Mouse (Mus musculus) cerebellum, adult 2 months (tissue): Measurements from ENCODE around the gene Ror1. TPM values are rescaled to one million over a fixed set of nuclear protein-coding genes. Genes with fewer than 3 reads are reported as not detected.
A peak's percentile ranks its signal among the peaks of the same experiment; 100 is the strongest.

Source experiments
- DNase-seq, 2 experiments: peaks; one replicate each; pipeline ENCODE4 v3.0.0; 2021
- H3K27ac ChIP-seq: fragments of 200-500 bp; 2 replicates; pipeline ENCODE4 v1.5.1; 2012; ENCODE audit warnings: low read length, control low read depth, inconsistent platforms; ENCODE audit not compliant: insufficient read depth
- H3K27me3 ChIP-seq: fragments of 200-500 bp; 2 replicates; pipeline ENCODE4 v1.6.1; 2012; ENCODE audit warnings: inconsistent platforms, mild to moderate bottlenecking, low read length, moderate library complexity; ENCODE audit not compliant: control insufficient read depth, insufficient read depth
- H3K4me1 ChIP-seq: fragments of 200-500 bp; 2 replicates; pipeline ENCODE4 v1.6.1; 2011; ENCODE audit warnings: low read length; ENCODE audit not compliant: control insufficient read depth, insufficient read depth
- H3K4me3 ChIP-seq: fragments of 200-500 bp; replicated peaks from 2 replicates; pipeline ENCODE3; 2011; ENCODE audit warnings: mild to moderate bottlenecking, low read depth, low read length, control low read depth; ENCODE audit not compliant: insufficient read depth
- CTCF ChIP-seq: fragments of 200-500 bp; IDR thresholded peaks from 2 replicates; pipeline ENCODE4 v1.5.1; 2011; ENCODE audit warnings: low read depth, mild to moderate bottlenecking, control low read depth, low read length, moderate library complexity, borderline replicate concordance; ENCODE audit not compliant: insufficient read depth
- POLR2A ChIP-seq: fragments of 200-500 bp; IDR thresholded peaks from 2 replicates; pipeline ENCODE4 v1.6.1; 2011; ENCODE audit warnings: low read length, control low read depth, borderline replicate concordance; ENCODE audit not compliant: insufficient read depth
- WGBS: fragments of 180-500 bp; shearing (Covaris S2); methylation state at CpG from one replicate; pipeline ENCODE4 v1.1.7; 2018; 5-methylcytosine and 5-hydroxymethylcytosine counted together
- polyA plus RNA-seq: library from polyadenylated mRNA; depleted of rRNA; stranded (reverse); fragments of >200 nt; gene quantifications from 2 replicates; pipeline ENCODE4 v1.2.3, GENCODE M21; 2012

Gene Ror1
- polyA plus RNA-seq, 1 experiment = 3.8 TPM

- DNase-seq = no peak
- 94% methylated on average over 9 of the region's 9 CpGs for WGBS
- H3K27me3 ChIP-seq = no peaks in the 10 kb centered on the region
- H3K4me1 ChIP-seq = peaks cover 4% of the 10 kb centered on the region; the same call in 1 of the 2 replicates
- TF ChIP-seq POLR2A (no peak), CTCF (no peak)
- no peak overlapping the region for H3K27ac ChIP-seq
- no peak overlapping the region for H3K4me3 ChIP-seq
Observed at GRCm38 (mm10) chr4:100253401-100253800, 157.8 kb downstream of the Ror1 start.

GRCm38 (mm10) chr4:100253831-100254230, 158.2 kb downstream of the Ror1 start:
- no peak overlapping the region for H3K4me3 ChIP-seq
- WGBS = 88% methylated on average over 7 of the region's 7 CpGs
- no peak overlapping the region for H3K27ac ChIP-seq
- TF ChIP-seq POLR2A = no peak
- TF ChIP-seq CTCF = no peak
- no peaks in the 10 kb centered on the region for H3K27me3 ChIP-seq
- no peak for DNase-seq
- H3K4me1 ChIP-seq = peaks cover 4% of the 10 kb centered on the region; the same call in 1 of the 2 replicates

- DNase-seq = no peak
- H3K4me3 ChIP-seq = no peak overlapping the region
- no peaks in the 10 kb centered on the region for H3K4me1 ChIP-seq
- 94% methylated on average over 5 of the region's 5 CpGs for WGBS
- no peaks in the 10 kb centered on the region for H3K27me3 ChIP-seq
- H3K27ac ChIP-seq = no peak overlapping the region
- TF ChIP-seq POLR2A = no peak
Observed at GRCm38 (mm10) chr4:100258462-100258861, 162.9 kb downstream of the Ror1 start.

GRCm38 (mm10) chr4:100263917-100264316, 168.3 kb downstream of the Ror1 start:
- Histone ChIP-seq H3K27ac (no peak overlapping the region), H3K27me3 (no peaks in the 10 kb centered on the region), H3K4me3 (no peak overlapping the region), H3K4me1 (no peaks in the 10 kb centered on the region)
- no peak for TF ChIP-seq POLR2A
- no peak for TF ChIP-seq CTCF
- no peak for DNase-seq
- WGBS = 100% methylated on average over 1 of the region's 1 CpGs

GRCm38 (mm10) chr4:100271059-100271735, 175.6 kb downstream of the Ror1 start:
- 84% methylated on average over 10 of the region's 10 CpGs for WGBS
- no peak overlapping the region for H3K27ac ChIP-seq
- H3K27me3 ChIP-seq = no peaks in the 10 kb centered on the region
- peaks cover 4% of the 10 kb centered on the region; the same call in 1 of the 2 replicates for H3K4me1 ChIP-seq
- DNase-seq = no peak
- no peak overlapping the region for H3K4me3 ChIP-seq
- TF ChIP-seq CTCF (no peak), POLR2A (no peak)

- no peak for TF ChIP-seq CTCF
- TF ChIP-seq POLR2A = no peak
- H3K4me3 ChIP-seq = no peak overlapping the region
- no peak overlapping the region for H3K27ac ChIP-seq
- DNase-seq = no peak
- 76% methylated on average over 6 of the region's 6 CpGs for WGBS
- H3K27me3 ChIP-seq = no peaks in the 10 kb centered on the region
- peaks cover 8% of the 10 kb centered on the region for H3K4me1 ChIP-seq
Observed at GRCm38 (mm10) chr4:100271736-100272127, 176.1 kb downstream of the Ror1 start.

GRCm38 (mm10) chr4:100273356-100273755, 177.8 kb downstream of the Ror1 start:
- H3K27ac ChIP-seq = no peak overlapping the region
- no peak overlapping the region for H3K4me3 ChIP-seq
- no peaks in the 10 kb centered on the region for H3K27me3 ChIP-seq
- H3K4me1 ChIP-seq = peaks cover 8% of the 10 kb centered on the region
- DNase-seq = no peak
- WGBS = 98% methylated on average over 3 of the region's 3 CpGs
- TF ChIP-seq CTCF (no peak), POLR2A (no peak)

- Histone ChIP-seq H3K27ac (no peak overlapping the region), H3K4me1 (peaks cover 8% of the 10 kb centered on the region), H3K4me3 (no peak overlapping the region), H3K27me3 (no peaks in the 10 kb centered on the region)
- 99% methylated on average over 4 of the region's 4 CpGs for WGBS
- TF ChIP-seq POLR2A (no peak), CTCF (no peak)
- peak in 1 of 2 experiments; percentile 12 for DNase-seq
Observed at GRCm38 (mm10) chr4:100273807-100274480, 178.4 kb downstream of the Ror1 start.
